Mouse (Mus musculus) intestine, embryonic 14.5 days (tissue): Measurements from ENCODE around the gene Cfl2. TPM values are rescaled to one million over a fixed set of nuclear protein-coding genes. Genes with fewer than 3 reads are reported as not detected.
"Not testable (repeated sequence)": the region's sequence is repeated elsewhere in the genome, so short reads cannot be mapped to it uniquely, and the experiment has no call there.

Experiments used
- ATAC-seq: fragments of 200-750 bp; cut with Nextera tagmentation; replicated peaks from 2 replicates; pipeline ENCODE4 v1.8.0; 2017; ENCODE audit warnings: low read depth, moderate number of reproducible peaks, moderate TSS enrichment, moderate library complexity; ENCODE audit not compliant: low FRiP score, low TSS enrichment
- DNase-seq: peaks from one replicate; pipeline ENCODE4 v3.0.0-alpha.2; 2018; ENCODE audit warnings: low spot score
- H3K27ac ChIP-seq: fragments of 300-500 bp; sonication (generic); 2 replicates; pipeline ENCODE4 v1.5.1; 2014; ENCODE audit warnings: low read depth, mild to moderate bottlenecking, control low read depth
- H3K27me3 ChIP-seq: fragments of 300-500 bp; sonication (generic); replicated peaks from 2 replicates; pipeline ENCODE4 v1.6.1; 2014; ENCODE audit warnings: low read length, control low read depth; ENCODE audit not compliant: control insufficient read depth, insufficient read depth
- H3K36me3 ChIP-seq: fragments of 300-500 bp; sonication (generic); 2 replicates; pipeline ENCODE4 v1.6.1; 2014; ENCODE audit warnings: low read length, control low read depth; ENCODE audit not compliant: control insufficient read depth, insufficient read depth
- H3K4me1 ChIP-seq: fragments of 300-500 bp; sonication (generic); replicated peaks from 2 replicates; pipeline ENCODE4 v1.6.1; 2014; ENCODE audit warnings: low read length, control low read depth, mixed read lengths; ENCODE audit not compliant: control insufficient read depth, insufficient read depth
- H3K4me2 ChIP-seq: fragments of 300-500 bp; sonication (generic); 2 replicates; pipeline ENCODE4 v1.6.1; 2014; ENCODE audit warnings: low read length
- H3K4me3 ChIP-seq: fragments of 300-500 bp; sonication (generic); 2 replicates; pipeline ENCODE4 v1.5.1; 2014; ENCODE audit warnings: low read depth, low read length, control low read depth, mixed read lengths
- H3K9ac ChIP-seq: fragments of 300-500 bp; sonication (generic); 2 replicates; pipeline ENCODE4 v1.6.1; 2014; ENCODE audit warnings: mild to moderate bottlenecking, low read length
- H3K9me3 ChIP-seq: fragments of 300-500 bp; sonication (generic); 2 replicates; pipeline ENCODE4 v1.6.1; 2016; ENCODE audit warnings: low read length, control low read depth; ENCODE audit not compliant: control insufficient read depth
- WGBS: fragments of 180-500 bp; shearing (Covaris S2); extraction: QIAGEN DNeasy Blood & Tissue Kit; methylation state at CpG from one replicate; pipeline ENCODE4 v1.1.7; 2014; 5-methylcytosine and 5-hydroxymethylcytosine counted together
- polyA plus RNA-seq: library from polyadenylated mRNA; unstranded; fragments of >200 nt; fragmentation: Nextera tagmentation; extraction: Ambion mirVana; gene quantifications from 2 replicates; pipeline ENCODE4 v1.2.1, GENCODE M21; 2014

Gene Cfl2
- polyA plus RNA-seq, result 205 and 231 TPM in 2 replicates

DNA sequence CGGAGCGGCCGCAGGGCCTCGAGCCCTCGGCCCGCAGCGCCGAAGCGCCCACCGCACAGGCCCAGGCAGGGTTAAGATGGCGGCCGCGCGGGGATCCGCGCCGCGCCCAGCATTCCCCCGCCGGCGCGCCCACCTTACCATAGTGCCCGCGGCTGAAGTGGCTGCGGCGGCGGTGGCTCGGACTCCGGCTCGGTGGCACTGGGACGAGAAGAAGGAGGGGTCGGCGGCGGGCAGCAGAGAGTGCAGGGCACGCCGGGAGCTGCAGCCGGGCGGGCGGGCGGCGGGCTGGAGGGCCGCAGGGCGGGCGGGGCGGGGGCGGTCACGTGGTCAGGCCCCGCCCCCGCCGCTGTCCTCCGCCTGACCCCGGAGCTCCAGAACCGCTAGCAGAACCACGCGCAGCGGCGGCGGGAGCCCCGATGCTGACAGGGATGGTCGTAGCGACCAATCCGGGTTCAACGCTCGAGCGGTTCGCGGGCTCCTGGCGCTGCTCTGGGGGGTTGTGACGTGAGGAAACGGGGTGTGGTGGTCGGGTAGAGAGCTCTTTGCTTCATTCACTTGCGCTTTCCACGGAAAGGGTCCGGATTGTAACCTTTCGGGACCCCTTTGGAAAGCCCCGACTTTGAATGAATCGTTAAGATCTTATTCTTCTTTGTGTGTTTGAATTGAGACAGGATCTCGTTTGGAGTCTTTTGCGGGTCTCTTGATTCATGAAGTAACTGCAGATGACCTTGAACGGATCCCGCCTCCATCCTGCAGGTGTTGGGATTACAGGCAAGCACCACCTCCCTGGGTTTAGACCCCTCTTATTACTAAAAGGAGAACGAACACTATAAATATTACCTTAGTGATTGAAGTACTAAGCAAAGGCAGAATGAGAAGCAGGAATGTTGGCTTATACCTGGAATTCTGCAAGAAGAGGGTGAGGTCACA, at the start of gene Cfl2:
TSS of gene Cfl2 (minus strand) at position 272 of the 930 bp plus-strand sequence.
- H3K9ac ChIP-seq, result peak within 1 kb of the TSS; percentile 99
- peak within 1 kb of the TSS; percentile 98 for H3K4me3 ChIP-seq
- peaks cover 24% of the 10 kb centered on the region for H3K36me3 ChIP-seq
- peaks cover 19% of the 10 kb centered on the region for H3K4me1 ChIP-seq
- H3K27me3 ChIP-seq, result no peaks in the 10 kb centered on the region
- peak within 1 kb of the TSS; percentile 77 for H3K4me2 ChIP-seq
- ATAC-seq (peak; percentile 91), DNase-seq (peak; percentile 93)
- no peaks in the 10 kb centered on the region for H3K9me3 ChIP-seq
- peak within 1 kb of the TSS; percentile 99 for H3K27ac ChIP-seq
- under 1% methylated on average over 50 of the region's 82 CpGs for WGBS

DNA sequence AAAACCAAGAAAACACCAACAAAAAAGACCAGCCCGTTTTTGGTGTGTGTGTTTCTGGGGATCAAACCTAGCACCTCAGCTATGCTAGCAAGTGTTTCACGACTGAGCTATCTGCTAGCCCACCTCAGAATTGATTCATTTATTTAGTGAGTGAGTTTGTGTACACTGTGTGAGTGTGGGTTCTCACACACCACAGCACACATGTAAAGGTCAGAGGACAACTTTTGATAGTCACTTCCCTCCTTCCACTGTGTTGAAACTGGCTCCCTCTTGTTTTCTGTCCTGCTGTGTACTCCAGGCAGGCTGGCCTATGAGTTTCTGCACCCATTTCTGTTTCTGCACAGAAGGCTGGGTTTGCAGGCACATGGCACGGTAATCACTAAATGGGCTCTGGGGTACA, 47.7 kb upstream of the Cfl2 start:
- Histone ChIP-seq H3K36me3 (peaks cover 56% of the 10 kb centered on the region), H3K4me3 (no peak overlapping the region), H3K9me3 (no peaks in the 10 kb centered on the region), H3K9ac (no peak overlapping the region), H3K4me1 (no peaks in the 10 kb centered on the region), H3K27me3 (no peaks in the 10 kb centered on the region), H3K27ac (no peak overlapping the region), H3K4me2 (no peak overlapping the region)
- DNase-seq, result no peak
- WGBS, result 86% methylated on average over 3 of the region's 3 CpGs
- no peak for ATAC-seq

DNA sequence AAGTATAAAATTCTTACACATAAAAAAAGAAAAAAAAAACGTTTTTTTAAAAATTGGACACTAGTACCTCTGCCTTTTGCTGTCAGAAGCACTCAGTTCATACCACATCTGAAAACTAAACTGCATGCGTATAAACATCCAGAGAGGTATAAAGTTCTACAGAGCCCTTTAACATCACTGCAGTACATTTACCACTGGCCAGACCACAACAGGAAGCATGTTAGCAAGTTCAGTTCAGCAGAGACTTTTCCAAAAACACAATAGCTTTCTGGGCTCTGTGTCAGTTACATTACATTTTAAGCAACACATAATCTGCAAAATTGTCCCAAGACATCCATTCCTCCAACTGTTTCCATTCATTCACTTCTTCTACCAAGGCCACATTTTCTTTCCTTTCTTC, 29.9 kb upstream of the Cfl2 start:
- not testable (repeated sequence) for H3K27ac ChIP-seq, ATAC-seq, H3K9me3 ChIP-seq, H3K27me3 ChIP-seq, DNase-seq, H3K4me2 ChIP-seq, H3K4me1 ChIP-seq, H3K4me3 ChIP-seq, H3K9ac ChIP-seq
- peaks cover 30% of the 10 kb centered on the region for H3K36me3 ChIP-seq
- WGBS, result 22% methylated on average over 1 of the region's 2 CpGs

DNA sequence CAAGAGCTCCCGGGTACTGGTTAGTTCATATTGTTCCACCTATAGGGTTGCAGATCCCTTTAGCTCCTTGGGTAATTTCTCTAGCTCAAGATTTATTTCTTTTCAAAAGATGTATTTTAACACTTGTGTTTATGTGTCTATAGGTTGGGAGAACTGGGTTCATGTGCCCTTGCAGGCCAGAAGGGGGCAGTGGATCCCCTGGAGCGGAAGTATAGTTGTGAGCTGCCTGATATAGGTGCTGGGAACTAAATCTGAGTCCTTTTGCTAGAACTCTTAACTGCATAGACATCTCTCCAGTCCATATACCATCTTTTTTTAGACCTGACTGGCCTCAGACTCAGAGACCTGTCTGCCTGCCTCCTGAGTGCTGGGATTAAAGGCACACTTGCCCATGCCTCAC, 27.7 kb upstream of the Cfl2 start:
- Histone ChIP-seq H3K36me3 (peaks cover 12% of the 10 kb centered on the region; the same call in 1 of the 2 replicates), H3K27ac (no peak overlapping the region), H3K9me3 (no peaks in the 10 kb centered on the region), H3K4me3 (no peak overlapping the region), H3K4me2 (no peak overlapping the region), H3K4me1 (no peaks in the 10 kb centered on the region), H3K9ac (no peak overlapping the region), H3K27me3 (no peaks in the 10 kb centered on the region)
- WGBS, result 98% methylated on average over 2 of the region's 2 CpGs
- ATAC-seq, result no peak
- DNase-seq, result no peak

DNA sequence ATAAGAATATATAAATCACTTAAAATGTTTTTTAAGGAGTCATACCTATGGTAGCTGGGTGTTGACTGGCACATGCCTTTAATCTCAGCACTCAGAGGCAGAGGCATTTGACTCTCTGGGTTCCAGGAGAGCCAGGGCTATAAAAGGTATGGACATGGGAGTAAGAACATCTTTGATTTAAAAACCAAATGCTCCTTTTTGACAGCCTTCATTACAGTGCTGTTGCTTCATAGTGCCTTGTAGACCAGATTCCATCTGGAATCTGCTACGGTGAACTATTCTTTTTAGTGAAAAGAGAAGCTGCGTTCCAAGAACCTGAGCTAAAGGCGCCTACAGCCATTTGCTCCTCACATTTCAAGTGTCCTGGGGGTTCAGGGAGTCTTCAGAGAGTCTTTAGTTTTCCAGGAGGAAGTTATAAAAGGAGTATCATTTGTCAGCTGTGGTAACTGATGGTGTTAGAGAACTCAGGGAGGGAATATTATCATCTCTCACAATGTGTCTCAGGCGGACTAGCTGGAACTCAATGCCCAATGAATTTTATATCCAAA, 25.0 kb upstream of the Cfl2 start:
- DNase-seq, result no peak
- no peak overlapping the region for H3K9ac ChIP-seq
- 81% methylated on average over 4 of the region's 4 CpGs for WGBS
- no peak overlapping the region for H3K4me2 ChIP-seq
- no peaks in the 10 kb centered on the region for H3K27me3 ChIP-seq
- H3K4me3 ChIP-seq, result no peak overlapping the region
- no peak overlapping the region for H3K27ac ChIP-seq
- H3K36me3 ChIP-seq, result no peaks in the 10 kb centered on the region
- H3K9me3 ChIP-seq, result no peaks in the 10 kb centered on the region
- H3K4me1 ChIP-seq, result no peaks in the 10 kb centered on the region
- ATAC-seq, result no peak

DNA sequence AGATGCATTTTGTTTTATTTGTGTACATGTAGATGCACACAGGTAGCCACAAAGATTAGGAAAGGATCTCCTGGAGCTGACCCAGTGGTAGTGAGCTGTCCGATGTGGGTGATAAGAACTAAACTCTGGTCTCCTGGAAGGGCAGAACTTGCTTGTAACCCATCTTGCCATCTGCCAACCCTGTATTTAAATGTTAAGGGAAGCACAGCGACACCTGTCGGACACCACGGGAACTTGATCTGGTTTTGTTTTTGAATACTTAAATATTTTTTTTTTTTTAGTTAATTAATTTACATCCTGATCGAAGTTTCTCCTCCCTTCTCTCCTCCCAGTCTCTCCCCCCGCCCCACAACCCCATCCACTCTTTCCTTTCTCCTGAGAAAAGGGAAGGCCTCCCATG, 17.0 kb upstream of the Cfl2 start:
- ATAC-seq (no peak), DNase-seq (peak; percentile 79)
- 12% methylated on average over 6 of the region's 6 CpGs for WGBS
- Histone ChIP-seq H3K27me3 (no peaks in the 10 kb centered on the region), H3K4me1 (no peaks in the 10 kb centered on the region), H3K4me2 (no peak overlapping the region), H3K36me3 (no peaks in the 10 kb centered on the region), H3K4me3 (no peak overlapping the region), H3K9ac (no peak overlapping the region), H3K9me3 (no peaks in the 10 kb centered on the region), H3K27ac (no peak overlapping the region)

DNA sequence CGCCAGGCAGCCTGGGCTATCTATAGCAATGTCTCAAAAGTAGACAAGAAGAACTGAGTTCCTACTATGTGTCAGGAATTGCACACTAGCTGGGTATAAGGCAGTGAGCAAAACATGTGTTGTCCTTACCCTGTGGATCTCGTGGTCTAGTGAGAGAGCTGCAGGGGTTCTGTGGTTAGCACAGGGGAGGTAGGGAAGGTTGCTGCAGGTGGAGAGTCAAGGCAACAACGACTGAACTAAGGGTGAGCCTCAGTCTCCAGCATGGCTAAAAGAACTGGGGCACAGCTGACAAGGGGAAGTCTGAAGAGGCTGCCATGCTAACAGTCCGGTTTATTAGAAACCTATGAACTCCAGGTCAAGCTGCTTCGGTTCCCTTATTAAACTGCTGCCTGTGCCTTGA, 16.5 kb upstream of the Cfl2 start:
- Histone ChIP-seq H3K36me3 (no peaks in the 10 kb centered on the region), H3K9me3 (no peaks in the 10 kb centered on the region), H3K27ac (no peak overlapping the region), H3K9ac (no peak overlapping the region), H3K4me2 (no peak overlapping the region), H3K4me1 (no peaks in the 10 kb centered on the region), H3K4me3 (no peak overlapping the region), H3K27me3 (no peaks in the 10 kb centered on the region)
- DNase-seq, result no peak
- 80% methylated on average over 5 of the region's 5 CpGs for WGBS
- ATAC-seq, result no peak

DNA sequence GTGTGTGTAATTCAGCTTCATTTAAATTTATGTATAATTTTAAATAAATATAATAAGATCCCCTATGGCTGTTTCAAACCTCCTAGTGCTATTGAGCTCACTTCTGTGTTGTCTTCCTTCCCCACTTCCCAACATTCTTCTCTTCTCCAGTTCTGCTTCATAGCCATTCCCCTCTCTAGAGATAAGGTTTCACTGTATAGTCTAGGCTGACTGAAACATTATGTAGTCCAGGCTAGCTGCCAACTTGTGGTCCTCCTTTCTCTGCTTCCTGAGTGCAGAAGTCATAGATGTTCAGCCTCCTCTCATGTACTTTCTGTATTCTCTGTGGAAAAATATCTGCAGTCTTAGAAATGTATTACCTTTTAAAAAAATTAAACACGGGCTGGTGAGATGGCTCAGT, 15.2 kb upstream of the Cfl2 start:
- Histone ChIP-seq H3K4me2 (no peak overlapping the region), H3K36me3 (no peaks in the 10 kb centered on the region), H3K4me3 (no peak overlapping the region), H3K9ac (no peak overlapping the region), H3K4me1 (no peaks in the 10 kb centered on the region), H3K27me3 (no peaks in the 10 kb centered on the region), H3K27ac (no peak overlapping the region), H3K9me3 (no peaks in the 10 kb centered on the region)
- DNase-seq (no peak), ATAC-seq (no peak)
- 81% methylated on average over 1 of the region's 1 CpGs for WGBS
